Mouse (Mus musculus): ENCODE results near the gene C4bp.
"Not testable (repeated sequence)": the region's sequence is repeated elsewhere in the genome, so short reads cannot be mapped to it uniquely, and the experiment has no call there.

Gene C4bp

DNA sequence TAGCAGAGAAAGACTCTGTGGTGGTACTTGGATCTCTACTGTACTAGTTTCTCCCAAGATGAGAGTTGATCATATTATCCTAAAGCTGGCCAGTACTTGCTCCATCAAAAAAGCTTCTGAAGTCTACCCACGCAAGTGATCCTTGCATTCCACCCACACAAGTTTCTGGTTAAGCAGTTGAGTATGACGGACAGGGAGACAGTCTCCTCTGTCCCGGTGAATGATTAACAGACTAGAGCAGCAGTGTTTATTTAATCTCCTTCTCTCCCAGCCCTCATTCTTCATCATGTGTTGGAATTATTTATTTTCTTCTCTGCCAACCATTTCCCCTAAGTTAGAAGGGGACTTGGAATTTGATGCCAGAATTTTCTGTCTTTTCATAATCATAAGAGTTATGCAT is at the start of gene C4bp:
C4bp (minus strand) TSS at position 179 of the 400 bp plus-strand sequence.
- in situ Hi-C loops (cut with MboI; ENCODE audit: low pct_unique_long_range_greater_than_20kb in 1 of 2, low sequenced_read_pairs in 2 of 2, unreplicated experiment in 1 of 2) = no loop called here

- in situ Hi-C loops (cut with MboI; ENCODE audit: low pct_unique_long_range_greater_than_20kb in 1 of 2, low sequenced_read_pairs in 2 of 2, unreplicated experiment in 1 of 2) = no loop called here
These were observed 49.0 kb upstream of the C4bp start for GRCm38 (mm10) chr1:130710283-130711080.

- in situ Hi-C loops (cut with MboI; ENCODE audit: low pct_unique_long_range_greater_than_20kb in 1 of 2, low sequenced_read_pairs in 2 of 2, unreplicated experiment in 1 of 2) = no loop called here
These were observed 42.2 kb upstream of the C4bp start for GRCm38 (mm10) chr1:130703613-130704012.

GRCm38 (mm10) chr1:130701976-130702375 is 40.5 kb upstream of the C4bp start:
- in situ Hi-C loops (cut with MboI; ENCODE audit: low pct_unique_long_range_greater_than_20kb in 1 of 2, low sequenced_read_pairs in 2 of 2, unreplicated experiment in 1 of 2) = no loop called here

DNA sequence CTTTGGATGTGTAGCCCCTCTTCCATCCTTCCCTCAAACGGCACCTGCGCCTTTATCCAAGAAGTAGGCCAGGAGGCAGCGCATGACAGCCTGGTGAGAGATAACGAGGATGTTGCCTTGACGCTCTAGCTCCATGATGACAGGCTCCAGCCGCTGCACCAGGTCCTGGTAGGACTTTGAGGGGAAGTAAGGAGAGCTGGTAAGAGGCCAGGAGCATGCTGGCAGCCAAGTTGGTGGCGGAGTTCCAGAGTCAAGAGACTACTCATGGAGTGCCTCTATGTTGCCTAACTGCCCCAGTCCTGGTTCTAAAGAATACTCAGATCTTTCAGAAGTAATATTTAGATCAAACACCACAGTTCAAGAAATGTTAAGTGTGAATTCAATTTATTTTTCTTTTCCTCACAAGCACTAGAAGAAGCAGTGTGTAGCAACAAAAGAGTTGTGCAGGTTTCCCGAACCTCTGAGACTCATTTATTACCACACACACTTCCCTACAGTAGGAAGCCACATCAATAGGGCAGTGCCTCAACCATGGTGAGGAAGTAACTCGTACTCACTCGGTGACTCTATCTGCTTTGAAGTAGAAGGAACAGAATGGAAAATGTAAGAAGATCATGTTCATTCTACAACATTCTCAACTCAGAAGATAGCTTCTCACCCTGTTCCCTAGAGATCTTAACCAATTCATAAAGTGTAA is 38.7 kb upstream of the C4bp start:
- in situ Hi-C loops (cut with MboI; ENCODE audit: low pct_unique_long_range_greater_than_20kb in 1 of 2, low sequenced_read_pairs in 2 of 2, unreplicated experiment in 1 of 2) = no loop called here

DNA sequence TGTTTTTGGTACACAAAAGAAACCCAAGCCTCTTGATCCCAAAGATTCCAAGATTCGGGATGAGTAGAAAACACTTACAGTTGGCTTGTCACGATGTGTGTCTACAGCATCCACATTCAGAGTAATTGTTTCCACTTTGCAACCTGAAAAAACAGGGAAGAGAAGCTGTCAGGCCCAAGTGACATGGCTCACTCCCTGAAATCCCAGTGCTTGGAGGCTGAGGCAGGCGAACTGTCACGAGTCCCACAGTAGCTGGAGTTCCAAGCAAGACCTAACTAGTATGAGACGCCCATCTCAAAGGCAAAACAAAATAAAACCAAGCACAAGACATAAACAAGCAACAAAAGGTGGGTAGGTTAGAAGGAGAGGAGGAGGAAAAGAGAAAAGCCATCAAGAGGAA is 37.2 kb upstream of the C4bp start:
- in situ Hi-C loops (cut with MboI; ENCODE audit: low pct_unique_long_range_greater_than_20kb in 1 of 2, low sequenced_read_pairs in 2 of 2, unreplicated experiment in 1 of 2) = no loop called here

DNA sequence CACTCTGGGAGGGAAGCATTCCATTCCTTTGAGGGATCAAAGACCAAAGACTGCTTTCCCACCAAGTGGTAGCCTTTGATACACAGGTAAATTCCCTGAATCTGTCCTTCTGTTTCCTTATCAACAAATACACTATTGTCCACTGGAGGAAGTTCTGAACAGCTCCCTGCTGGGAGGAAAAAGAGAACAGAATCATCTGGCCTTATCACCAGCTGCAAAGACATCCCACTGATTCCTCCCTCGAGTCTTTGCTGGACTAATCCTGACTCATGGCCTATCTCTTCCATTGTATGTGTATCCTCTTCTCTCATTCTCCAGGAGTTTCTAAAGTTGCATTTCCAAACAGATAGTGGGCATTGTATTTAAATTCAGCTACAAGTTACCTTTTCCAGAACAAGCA is 22.5 kb upstream of the C4bp start:
- in situ Hi-C loops (cut with MboI; ENCODE audit: low pct_unique_long_range_greater_than_20kb in 1 of 2, low sequenced_read_pairs in 2 of 2, unreplicated experiment in 1 of 2) = no loop called here

DNA sequence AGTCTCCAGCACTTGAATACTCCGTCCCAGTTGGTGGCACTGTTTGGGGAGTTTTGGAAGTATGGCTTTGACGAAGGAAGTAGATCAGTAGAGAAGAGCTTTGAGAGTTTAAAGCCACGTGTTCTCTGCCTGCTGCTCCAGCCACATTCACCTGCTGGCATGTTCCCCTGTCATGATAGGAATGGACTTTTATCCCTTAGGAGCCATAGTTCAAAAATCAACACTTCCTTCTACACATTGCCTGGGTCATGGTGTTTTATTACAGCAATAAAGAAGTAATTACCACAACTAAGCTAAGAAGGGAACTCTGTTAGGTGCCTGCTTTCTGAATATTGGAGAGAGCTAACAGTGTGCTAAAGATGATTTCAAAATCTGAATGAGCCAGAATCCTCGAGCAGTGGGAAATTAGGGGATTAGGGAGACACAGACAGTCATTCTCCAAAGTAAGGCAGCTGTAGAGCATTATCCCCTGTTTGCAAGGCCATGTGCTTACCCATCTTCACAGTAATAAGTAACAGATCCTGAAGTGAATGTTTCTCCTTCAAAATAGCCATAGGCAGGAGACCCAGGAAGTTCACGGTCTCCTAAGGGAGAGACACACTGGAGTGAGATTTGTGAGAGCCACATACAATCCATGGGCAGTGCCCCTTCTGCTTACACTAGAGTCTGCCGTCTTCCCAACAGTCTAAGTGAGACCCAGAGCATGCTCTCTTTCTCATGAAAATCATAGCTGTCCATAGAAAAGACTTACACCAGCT is 20.4 kb upstream of the C4bp start:
- in situ Hi-C loops (cut with MboI; ENCODE audit: low pct_unique_long_range_greater_than_20kb in 1 of 2, low sequenced_read_pairs in 2 of 2, unreplicated experiment in 1 of 2) = no loop called here

- in situ Hi-C loops (cut with MboI; ENCODE audit: low pct_unique_long_range_greater_than_20kb in 1 of 2, low sequenced_read_pairs in 2 of 2, unreplicated experiment in 1 of 2) = no loop called here
These were observed 19.6 kb upstream of the C4bp start for GRCm38 (mm10) chr1:130681075-130681474.

DNA sequence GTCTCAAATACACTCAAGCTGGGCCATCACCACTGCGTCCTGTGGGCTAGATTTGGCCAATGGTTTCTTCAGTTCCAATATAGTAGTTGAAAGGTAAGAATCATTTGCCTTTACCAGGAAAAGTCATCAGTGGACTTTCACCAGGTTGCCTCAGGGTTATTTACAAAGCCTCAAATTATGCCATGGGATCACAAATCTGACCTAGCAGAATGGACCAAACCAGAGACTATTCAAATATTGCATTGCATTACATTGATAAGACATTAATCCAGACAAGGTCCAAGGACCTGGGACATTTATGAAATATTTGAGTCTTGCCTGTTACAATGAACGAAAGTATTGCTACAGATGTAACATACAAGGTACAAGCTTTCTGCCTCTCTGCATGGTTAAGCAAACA is 17.1 kb upstream of the C4bp start:
- in situ Hi-C loops (cut with MboI; ENCODE audit: low pct_unique_long_range_greater_than_20kb in 1 of 2, low sequenced_read_pairs in 2 of 2, unreplicated experiment in 1 of 2) = no loop called here

GRCm38 (mm10) chr1:130663576-130663975 is 2.1 kb upstream of the C4bp start:
- in situ Hi-C loops (cut with MboI; ENCODE audit: low pct_unique_long_range_greater_than_20kb in 1 of 2, low sequenced_read_pairs in 2 of 2, unreplicated experiment in 1 of 2) = not testable (repeated sequence)

- in situ Hi-C loops (cut with MboI; ENCODE audit: low pct_unique_long_range_greater_than_20kb in 1 of 2, low sequenced_read_pairs in 2 of 2, unreplicated experiment in 1 of 2) = not testable (repeated sequence)
These were observed 1.8 kb downstream of the C4bp start for GRCm38 (mm10) chr1:130659641-130660040.

DNA sequence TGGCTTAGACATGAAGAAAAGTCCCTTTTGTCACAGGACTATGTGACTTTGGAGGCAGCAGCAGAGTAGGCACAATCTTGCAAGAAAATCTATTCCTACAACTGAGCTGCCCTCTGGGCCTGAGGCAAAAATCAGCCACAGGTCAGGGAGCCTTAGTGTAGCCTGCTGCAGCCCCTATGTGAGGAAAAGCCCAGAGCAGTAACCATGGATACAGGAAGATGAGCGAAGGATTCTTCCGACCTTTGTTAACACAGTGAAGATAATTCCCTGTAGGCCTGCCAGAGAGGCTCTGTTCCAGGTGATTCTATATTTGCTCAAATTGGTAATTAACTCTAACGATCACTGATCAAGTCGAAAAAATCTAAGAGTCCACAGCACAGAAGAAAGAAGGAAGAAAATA is 17.3 kb downstream of the C4bp start:
- in situ Hi-C loops (cut with MboI; ENCODE audit: low pct_unique_long_range_greater_than_20kb in 1 of 2, low sequenced_read_pairs in 2 of 2, unreplicated experiment in 1 of 2) = no loop called here

DNA sequence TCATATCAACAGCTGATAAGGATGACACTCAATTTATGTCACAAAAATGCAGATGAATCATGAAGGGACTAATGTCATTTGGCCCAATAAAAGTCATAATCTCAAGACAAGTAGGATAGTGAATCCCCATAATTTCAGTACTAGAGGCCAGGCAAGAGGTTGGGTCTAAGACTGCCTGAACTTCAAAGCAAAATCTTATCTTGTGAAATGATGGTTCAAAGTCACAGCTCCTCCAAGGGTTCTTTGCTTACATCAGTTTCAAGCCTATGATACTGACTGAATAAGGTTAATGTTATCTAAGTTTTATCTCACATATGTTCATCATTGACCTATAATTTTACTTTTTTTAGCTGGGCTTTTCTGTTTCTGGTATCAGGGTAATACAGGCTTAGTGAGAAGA is 20.5 kb downstream of the C4bp start:
- in situ Hi-C loops (cut with MboI; ENCODE audit: low pct_unique_long_range_greater_than_20kb in 1 of 2, low sequenced_read_pairs in 2 of 2, unreplicated experiment in 1 of 2) = no loop called here

DNA sequence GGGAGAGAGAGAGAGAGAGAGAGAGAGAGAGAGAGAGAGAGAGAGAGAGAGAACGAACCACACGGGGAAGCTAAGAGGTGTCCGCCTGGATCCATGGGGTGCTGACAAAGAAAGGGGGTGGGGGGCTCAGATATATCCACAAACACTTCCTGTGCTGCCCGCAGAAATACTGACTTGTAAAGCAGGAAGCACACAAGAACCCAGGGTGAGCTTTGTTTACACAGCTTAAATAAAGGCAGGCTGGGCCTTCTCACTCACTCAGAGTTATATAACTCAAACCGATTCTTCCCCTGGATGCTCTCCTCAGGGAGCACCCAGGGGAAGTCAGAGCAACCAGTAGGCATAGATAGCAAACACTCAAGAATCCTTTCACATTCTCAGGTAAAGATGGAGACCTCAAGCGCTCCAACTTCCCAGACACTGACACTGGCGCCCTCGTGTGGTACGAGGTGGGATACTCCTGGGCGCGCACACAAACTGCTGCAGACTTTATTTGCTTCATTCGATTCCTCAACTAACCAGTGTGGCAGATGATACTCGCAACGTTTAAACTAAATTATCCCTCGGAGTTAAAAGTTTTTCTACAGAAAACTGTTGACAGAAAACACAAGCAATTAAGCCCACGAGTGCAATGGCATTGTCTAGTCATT is 27.5 kb downstream of the C4bp start:
- in situ Hi-C loops (cut with MboI; ENCODE audit: low pct_unique_long_range_greater_than_20kb in 1 of 2, low sequenced_read_pairs in 2 of 2, unreplicated experiment in 1 of 2) = no loop called here

DNA sequence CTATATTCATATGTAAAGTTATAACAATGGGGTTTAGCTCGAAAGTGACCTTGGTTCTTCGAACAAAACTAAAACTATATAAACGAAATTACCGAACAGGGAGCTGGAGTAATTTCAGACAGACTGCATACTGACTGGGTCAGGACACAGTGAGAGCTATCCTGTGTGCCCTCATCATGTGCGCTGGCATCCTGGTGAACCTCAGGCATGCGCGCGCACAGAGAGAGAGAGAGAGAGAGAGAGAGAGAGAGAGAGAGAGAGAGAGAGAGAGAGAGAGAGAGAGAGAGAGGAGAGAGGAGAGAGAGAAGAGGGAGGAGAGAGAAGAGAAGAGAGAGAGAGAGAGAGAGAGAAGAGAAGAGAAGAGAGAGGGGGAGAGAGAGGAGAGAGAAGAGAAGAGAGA is 28.1 kb downstream of the C4bp start:
- in situ Hi-C loops (cut with MboI; ENCODE audit: low pct_unique_long_range_greater_than_20kb in 1 of 2, low sequenced_read_pairs in 2 of 2, unreplicated experiment in 1 of 2) = no loop called here

DNA sequence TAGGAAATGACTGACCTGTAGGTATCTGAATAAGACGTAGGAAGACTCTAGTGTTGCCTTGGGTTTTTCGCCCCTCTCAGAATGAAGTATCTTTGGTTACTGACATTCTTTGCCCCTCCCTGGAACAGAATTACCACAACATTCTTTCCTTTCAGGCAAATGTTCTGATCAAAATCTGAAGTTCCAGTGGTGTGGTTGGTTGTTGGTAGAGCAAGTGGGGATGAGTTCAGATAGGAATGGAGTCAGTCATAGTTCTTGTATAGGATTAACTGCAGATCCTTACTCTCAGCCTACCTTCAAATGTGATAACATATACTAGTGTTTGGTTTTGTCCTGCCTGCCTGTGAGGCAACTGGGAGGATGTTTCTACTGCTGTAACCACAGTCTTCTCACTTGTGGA is 31.9 kb downstream of the C4bp start, which contains the start of gene Zp3r:
Zp3r (minus strand) TSS at position 101 of the 400 bp plus-strand sequence.
- in situ Hi-C loops (cut with MboI; ENCODE audit: low pct_unique_long_range_greater_than_20kb in 1 of 2, low sequenced_read_pairs in 2 of 2, unreplicated experiment in 1 of 2) = no loop called here

DNA sequence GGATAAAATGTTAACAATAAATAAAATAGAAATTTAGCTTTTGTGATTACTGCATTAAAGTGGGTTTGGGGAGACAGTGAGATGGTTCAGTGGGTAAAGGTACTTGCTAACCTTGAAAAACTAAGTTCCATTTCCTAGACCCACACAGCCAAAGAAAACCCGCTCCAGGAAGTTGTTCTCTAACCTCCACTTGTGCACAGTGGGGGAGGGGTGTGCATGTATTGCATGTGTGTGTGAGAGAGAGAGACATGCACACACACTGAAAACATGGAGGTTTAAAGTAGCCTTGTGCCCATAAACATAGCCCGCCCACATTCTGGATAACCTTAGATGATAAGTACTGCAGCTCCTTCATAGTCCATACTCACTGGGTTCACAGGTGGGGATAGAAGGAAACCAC is 65.1 kb downstream of the C4bp start:
- in situ Hi-C loops (cut with MboI; ENCODE audit: low pct_unique_long_range_greater_than_20kb in 1 of 2, low sequenced_read_pairs in 2 of 2, unreplicated experiment in 1 of 2) = no loop called here

DNA sequence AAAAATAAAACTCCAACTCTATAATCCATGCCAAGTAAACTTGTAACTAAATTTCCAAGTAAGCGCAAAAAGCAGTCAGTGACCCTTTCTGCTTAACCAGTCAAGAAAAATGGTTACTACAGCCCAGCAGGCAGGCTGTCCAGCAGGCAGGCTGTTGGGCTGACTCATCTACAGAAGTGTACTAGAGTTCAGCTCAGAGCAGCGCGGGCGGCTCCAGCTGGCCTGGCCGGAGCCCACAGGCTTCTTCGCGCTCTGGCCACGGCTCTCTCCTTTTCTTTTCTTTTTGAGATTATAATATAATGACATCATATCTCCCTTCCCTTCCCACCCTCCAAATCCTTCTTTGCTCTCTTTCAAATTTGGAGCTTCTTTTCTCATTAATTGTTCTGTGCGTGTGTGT is 72.8 kb downstream of the C4bp start:
- in situ Hi-C loops (cut with MboI; ENCODE audit: low pct_unique_long_range_greater_than_20kb in 1 of 2, low sequenced_read_pairs in 2 of 2, unreplicated experiment in 1 of 2) = no loop called here
